Mouse (Mus musculus): ENCODE measurements around the gene Lcn2.

DNA sequence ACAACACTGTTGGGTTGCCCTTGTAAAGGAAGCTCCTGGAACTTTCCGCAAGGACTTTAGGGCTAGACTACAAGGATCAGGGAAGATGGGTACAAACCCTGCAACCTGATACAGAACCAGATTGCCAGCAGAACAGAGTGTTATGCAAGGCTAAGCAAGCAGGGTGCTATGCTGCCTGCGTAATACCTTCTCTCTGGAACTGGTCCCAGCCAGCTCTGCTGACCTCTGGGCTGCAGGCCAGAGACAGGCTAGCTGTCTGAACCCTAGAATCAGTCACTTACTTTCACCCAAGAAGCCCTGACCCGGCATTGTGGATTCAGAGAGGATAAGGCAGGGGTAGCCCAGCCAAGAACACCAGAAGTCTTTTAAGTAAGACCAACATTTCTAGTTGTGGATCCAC, 31.3 kb upstream of the Lcn2 start:
- no peak for TF ChIP-seq POLR2A (IDR thresholded peaks at IDR 0.05; ENCODE audit: extremely low read depth, insufficient read depth, low read length)
- TF ChIP-seq CTCF (IDR thresholded peaks at IDR 0.05; ENCODE audit: low read depth, low read length) = no peak

Data from liver, adult 2 months (tissue).